Mouse (Mus musculus): ENCODE measurements around the gene Gm10306.

DNA sequence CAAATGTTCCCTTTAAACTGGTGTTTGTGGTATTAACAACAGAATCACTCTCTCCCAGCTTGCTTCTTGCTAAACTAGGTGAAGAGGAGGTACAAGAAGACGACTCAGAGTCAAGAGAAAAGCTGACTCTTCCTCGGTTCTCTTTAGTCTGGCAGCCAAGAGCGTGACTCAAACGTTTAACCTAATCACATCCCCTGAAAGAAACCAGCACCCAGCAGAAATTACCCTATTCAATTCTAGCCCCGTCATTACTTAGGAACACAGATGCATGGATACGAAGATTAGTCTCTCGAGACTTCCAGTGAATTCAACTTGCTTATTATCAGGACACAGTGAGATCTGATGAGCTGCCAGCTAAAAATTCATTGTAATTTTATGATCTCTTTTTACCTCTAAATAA lies 12.0 kb upstream of the Gm10306 start:
- TF ChIP-seq POLR2A (IDR thresholded peaks at IDR 0.05; ENCODE audit: borderline replicate concordance, extremely low read depth, low read depth, low read length): no peak
- TF ChIP-seq CTCF (IDR thresholded peaks at IDR 0.05; ENCODE audit: insufficient read depth, low read length): no peak
